Mouse (Mus musculus) liver, embryonic 14.5 days (tissue): ENCODE results near the gene Otogl.

Experiments used
- CTCF ChIP-seq: IDR thresholded peaks from 2 replicates; pipeline ENCODE4 v1.5.1; 2016; ENCODE audit warnings: antibody characterized with exemption, low read depth, control low read depth
- EP300 ChIP-seq: IDR thresholded peaks from 2 replicates; pipeline ENCODE4 v1.6.1; 2016; ENCODE audit warnings: antibody characterized with exemption, low read depth

DNA sequence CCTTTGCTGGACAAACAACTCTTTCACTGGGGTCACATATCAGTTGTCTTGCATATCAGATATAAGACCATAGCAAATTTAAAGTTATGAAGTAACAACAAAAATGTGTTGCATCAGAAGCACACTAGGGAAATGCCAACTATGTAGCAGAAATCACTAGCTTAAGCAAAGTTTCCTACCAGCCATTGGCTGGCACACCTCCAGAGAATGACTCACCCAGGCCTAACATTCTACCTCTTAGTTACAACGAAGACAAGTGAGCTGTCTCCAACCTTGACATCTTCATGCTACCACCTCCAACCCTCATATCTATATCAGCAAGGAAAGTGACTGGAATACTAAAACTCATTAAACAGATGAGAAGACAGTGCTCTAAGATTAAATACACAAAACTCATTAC lies 9.6 kb upstream of the Otogl start:
- TF ChIP-seq CTCF = no peak
- TF ChIP-seq EP300 = no peak
